Mouse (Mus musculus): Measurements from ENCODE around the gene Ano6. TPM values are rescaled to one million over a fixed set of nuclear protein-coding genes. Genes with fewer than 3 reads are reported as not detected.

Ano6 gene
- polyA plus RNA-seq, 1 experiment from 2014 or later = 52.3 TPM

DNA sequence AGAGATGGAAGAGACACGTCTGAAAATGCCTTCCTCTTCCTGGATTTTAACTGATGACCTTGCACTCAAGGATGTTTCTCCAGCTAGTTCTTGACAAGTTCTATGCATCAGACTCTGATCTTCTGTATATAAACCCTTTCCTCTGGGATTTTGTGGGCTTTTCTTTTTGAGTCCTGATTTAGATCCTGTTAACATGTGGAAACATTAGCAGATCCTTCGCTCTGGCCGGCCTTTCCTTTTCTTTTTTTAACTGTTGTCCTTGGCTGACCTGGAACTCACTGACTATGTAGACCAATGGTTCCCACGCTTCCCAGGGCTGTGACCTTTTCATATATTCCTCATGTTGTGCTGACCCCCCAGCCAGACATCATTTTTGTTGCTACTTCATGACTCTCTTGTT, 45.4 kb downstream of the Ano6 start:
- Histone ChIP-seq H3K4me2 (no peak overlapping the region), H3K9me3 (no peaks in the 10 kb centered on the region), H3K9ac (no peak overlapping the region), H3K36me3 (no peaks in the 10 kb centered on the region), H3K27ac (no peak overlapping the region), H3K4me1 (peaks cover 39% of the 10 kb centered on the region), H3K4me3 (no peak overlapping the region), H3K27me3 (no peaks in the 10 kb centered on the region)
- 62% methylated on average over 4 of the region's 4 CpGs for WGBS
- no peak for ATAC-seq (ENCODE audit: insufficient number of reproducible peaks, insufficient read depth, low FRiP score, low TSS enrichment, low read depth)

- no peak for ATAC-seq (ENCODE audit: insufficient number of reproducible peaks, insufficient read depth, low FRiP score, low TSS enrichment, low read depth)
- Histone ChIP-seq H3K27me3 (no peaks in the 10 kb centered on the region), H3K9me3 (no peaks in the 10 kb centered on the region), H3K36me3 (no peaks in the 10 kb centered on the region), H3K4me2 (no peak overlapping the region), H3K27ac (peak overlapping the region; percentile 40; the same call in 1 of the 2 replicates), H3K4me1 (peaks cover 39% of the 10 kb centered on the region), H3K9ac (no peak overlapping the region), H3K4me3 (no peak overlapping the region)
- 48% methylated on average over 13 of the region's 13 CpGs for WGBS
Measured at GRCm38 (mm10) chr15:95836646-95837434, 46.2 kb downstream of the Ano6 start.

GRCm38 (mm10) chr15:95837570-95837969, 46.9 kb downstream of the Ano6 start:
- no peak for ATAC-seq (ENCODE audit: insufficient number of reproducible peaks, insufficient read depth, low FRiP score, low TSS enrichment, low read depth)
- WGBS = 88% methylated on average over 1 of the region's 1 CpGs

DNA sequence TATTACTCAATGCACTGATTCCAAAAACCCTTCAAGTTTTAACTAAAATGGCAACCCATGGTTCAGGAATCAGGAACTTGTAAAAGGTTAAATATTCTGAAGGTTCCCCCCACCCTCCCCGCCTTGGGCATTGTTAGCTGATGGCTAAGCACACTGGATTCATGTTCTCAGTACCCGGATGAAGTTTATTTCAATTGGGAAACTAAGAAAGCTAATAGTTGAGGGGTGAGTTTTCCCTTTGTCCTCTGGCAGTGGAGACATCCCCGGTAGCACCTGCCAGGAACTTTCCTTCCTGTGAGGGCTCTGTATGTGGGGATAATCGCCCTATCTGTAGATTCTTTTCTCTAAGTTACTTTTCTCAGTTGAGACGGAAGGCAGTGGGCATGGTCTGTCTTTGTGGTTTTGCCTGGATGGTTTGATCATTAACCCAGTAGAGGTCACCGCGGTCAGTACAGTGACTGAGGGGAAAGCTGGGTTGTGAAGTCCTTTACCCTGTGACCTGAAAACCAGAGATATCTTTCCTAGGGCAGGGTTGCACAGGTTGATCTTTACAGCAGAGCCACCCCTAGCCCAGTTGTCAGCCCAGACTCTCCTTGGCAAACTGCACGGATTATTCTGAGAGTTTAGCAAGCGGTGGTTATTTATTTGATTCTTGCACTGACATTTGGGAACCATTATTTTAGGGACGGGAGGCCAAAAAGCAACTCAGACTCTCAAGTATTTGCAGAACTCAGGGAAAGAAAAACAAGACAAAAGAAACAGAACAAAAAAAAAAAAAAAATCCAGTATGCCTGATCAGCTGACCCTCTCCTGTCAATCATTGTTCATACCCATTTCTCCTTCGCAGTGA, 47.8 kb downstream of the Ano6 start:
- Histone ChIP-seq H3K9me3 (no peaks in the 10 kb centered on the region), H3K4me3 (no peak overlapping the region), H3K36me3 (no peaks in the 10 kb centered on the region), H3K4me1 (peaks cover 39% of the 10 kb centered on the region), H3K9ac (no peak overlapping the region), H3K27ac (peak overlapping the region; percentile 48; the same call in 1 of the 2 replicates), H3K27me3 (no peaks in the 10 kb centered on the region), H3K4me2 (no peak overlapping the region)
- WGBS = 55% methylated on average over 11 of the region's 11 CpGs
- ATAC-seq (ENCODE audit: insufficient number of reproducible peaks, insufficient read depth, low FRiP score, low TSS enrichment, low read depth) = no peak

More at GRCm38 (mm10) chr15:95837570-95837969, 46.9 kb downstream of the Ano6 start:
- Histone ChIP-seq H3K4me2 (no peak overlapping the region), H3K27me3 (no peaks in the 10 kb centered on the region), H3K9ac (no peak overlapping the region), H3K4me1 (peaks cover 39% of the 10 kb centered on the region), H3K36me3 (no peaks in the 10 kb centered on the region), H3K4me3 (no peak overlapping the region), H3K9me3 (no peaks in the 10 kb centered on the region), H3K27ac (no peak overlapping the region)

GRCm38 (mm10) chr15:95839789-95840188, 49.1 kb downstream of the Ano6 start:
- no peak overlapping the region for H3K4me3 ChIP-seq
- H3K4me1 ChIP-seq = peaks cover 51% of the 10 kb centered on the region
- H3K9me3 ChIP-seq = no peaks in the 10 kb centered on the region
- no peak for ATAC-seq (ENCODE audit: insufficient number of reproducible peaks, insufficient read depth, low FRiP score, low TSS enrichment, low read depth)
- H3K27me3 ChIP-seq = no peaks in the 10 kb centered on the region
- 69% methylated on average over 3 of the region's 3 CpGs for WGBS
- H3K9ac ChIP-seq = no peak overlapping the region
- H3K27ac ChIP-seq = no peak overlapping the region
- H3K36me3 ChIP-seq = no peaks in the 10 kb centered on the region
- H3K4me2 ChIP-seq = no peak overlapping the region

DNA sequence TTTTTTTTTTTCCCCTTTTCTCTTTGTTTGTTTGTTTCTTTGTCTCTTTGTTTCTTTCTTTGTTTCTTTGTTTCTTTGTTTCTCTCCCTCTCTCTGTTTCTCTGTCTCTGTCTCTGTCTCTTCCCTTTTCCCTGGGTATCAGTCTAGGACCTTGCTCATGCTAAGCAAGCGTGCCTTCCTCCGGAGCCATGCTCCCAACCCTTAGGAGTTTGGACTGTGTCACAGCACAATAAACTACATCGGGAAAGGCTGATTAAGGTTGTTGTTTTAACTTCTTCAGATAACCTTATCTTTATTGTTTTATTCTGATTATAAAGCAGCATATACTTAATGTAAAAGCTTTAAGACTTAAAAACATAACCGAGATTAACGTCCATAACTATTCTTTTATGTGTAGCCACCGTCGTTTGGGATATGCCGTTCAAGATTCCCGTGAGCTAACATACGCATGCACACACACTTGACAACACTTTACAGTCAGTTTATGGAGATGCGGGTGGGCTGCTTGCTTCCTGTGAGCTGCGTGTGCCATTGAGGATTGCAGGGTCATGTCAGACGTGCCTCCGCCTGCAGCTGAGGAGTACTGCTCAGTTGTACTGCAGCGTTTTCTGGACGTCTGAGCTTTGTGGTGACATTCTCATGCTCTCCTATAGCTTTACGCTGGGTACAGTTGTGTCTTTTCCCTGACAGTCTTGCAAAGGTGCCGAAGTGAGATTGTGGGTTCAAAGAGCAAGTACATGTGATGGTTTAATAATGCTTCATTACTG, 52.7 kb downstream of the Ano6 start:
- Histone ChIP-seq H3K4me1 (peaks cover 39% of the 10 kb centered on the region), H3K4me3 (no peak overlapping the region), H3K27me3 (no peaks in the 10 kb centered on the region), H3K27ac (no peak overlapping the region), H3K9ac (no peak overlapping the region), H3K4me2 (no peak overlapping the region), H3K9me3 (no peaks in the 10 kb centered on the region), H3K36me3 (no peaks in the 10 kb centered on the region)
- no peak for ATAC-seq (ENCODE audit: insufficient number of reproducible peaks, insufficient read depth, low FRiP score, low TSS enrichment, low read depth)
- 77% methylated on average over 18 of the region's 18 CpGs for WGBS

DNA sequence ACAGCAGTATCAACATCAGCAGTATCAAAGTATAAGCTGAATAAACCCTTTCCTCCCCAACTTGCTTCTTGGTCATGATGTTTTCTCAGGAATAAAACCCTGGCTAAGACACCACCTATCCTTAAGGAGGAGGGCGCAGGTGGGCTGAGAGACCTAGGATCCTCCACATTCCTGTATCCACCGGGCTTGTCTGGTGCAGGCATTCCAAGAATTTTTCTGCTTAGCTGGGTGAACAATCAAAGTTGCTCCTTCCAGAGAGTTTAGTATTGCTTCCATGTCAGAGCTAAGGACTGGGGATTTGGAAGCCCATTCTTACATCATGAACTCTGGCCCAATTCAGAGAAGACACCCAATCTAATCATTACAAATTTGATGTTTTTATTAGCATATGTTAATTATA, 53.8 kb downstream of the Ano6 start:
- Histone ChIP-seq H3K4me1 (peaks cover 40% of the 10 kb centered on the region), H3K9ac (no peak overlapping the region), H3K36me3 (no peaks in the 10 kb centered on the region), H3K4me2 (no peak overlapping the region), H3K4me3 (no peak overlapping the region), H3K27ac (no peak overlapping the region), H3K9me3 (no peaks in the 10 kb centered on the region), H3K27me3 (no peaks in the 10 kb centered on the region)
- WGBS = 34% methylated on average over 2 of the region's 2 CpGs
- ATAC-seq (ENCODE audit: insufficient number of reproducible peaks, insufficient read depth, low FRiP score, low TSS enrichment, low read depth) = no peak

DNA sequence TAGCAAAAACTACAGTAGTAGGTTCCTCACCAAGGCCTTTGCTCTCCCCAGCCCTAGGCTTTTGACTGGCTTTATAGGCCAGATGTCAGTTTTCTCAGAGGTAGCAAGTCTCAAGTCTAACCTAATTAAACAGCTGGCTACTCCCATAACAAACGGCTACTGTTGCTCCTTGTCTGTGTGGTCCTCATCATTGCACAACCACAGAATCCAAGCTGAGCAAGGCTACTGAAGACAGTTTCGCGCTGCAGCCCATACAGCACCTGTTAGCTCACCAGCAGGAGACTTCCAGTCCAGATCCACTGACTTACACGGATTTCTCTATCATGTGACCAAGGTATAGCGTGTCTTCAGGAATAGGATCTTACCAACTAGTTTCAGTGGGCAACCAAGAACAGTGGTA, 55.5 kb downstream of the Ano6 start:
- no peak overlapping the region for H3K4me3 ChIP-seq
- H3K4me1 ChIP-seq = peaks cover 49% of the 10 kb centered on the region
- no peak overlapping the region for H3K27ac ChIP-seq
- no peaks in the 10 kb centered on the region for H3K27me3 ChIP-seq
- ATAC-seq (ENCODE audit: insufficient number of reproducible peaks, insufficient read depth, low FRiP score, low TSS enrichment, low read depth) = no peak
- H3K9me3 ChIP-seq = no peaks in the 10 kb centered on the region
- no peak overlapping the region for H3K4me2 ChIP-seq
- no peaks in the 10 kb centered on the region for H3K36me3 ChIP-seq
- 72% methylated on average over 5 of the region's 5 CpGs for WGBS
- no peak overlapping the region for H3K9ac ChIP-seq

DNA sequence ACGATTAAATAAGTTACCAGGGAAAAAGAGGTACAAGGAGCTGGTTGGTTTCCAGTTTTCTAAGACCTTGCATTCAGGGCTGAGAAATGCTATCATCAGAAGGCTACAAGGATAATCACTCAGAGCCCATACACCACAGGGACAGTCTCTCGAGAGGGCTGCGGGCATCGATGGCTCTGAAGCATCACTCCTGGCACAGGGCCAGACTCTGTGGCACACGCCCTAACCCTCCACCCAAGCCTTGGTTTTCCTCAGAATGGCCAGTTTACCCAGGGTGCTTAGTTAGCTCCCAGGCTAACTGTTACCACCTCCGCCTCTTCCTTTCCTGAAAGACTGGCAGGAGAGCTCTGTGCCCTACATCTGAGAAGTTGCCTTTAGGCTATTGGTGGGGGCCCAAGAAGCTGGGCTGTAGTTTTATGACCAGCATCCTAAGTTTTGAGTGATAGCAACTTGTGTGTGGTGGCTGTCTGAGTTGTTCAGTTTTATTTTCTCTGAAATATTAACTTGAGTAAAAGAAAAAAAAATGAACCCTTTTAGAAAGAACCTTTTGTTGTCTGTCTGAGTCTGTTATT, 57.9 kb downstream of the Ano6 start:
- H3K27me3 ChIP-seq = no peaks in the 10 kb centered on the region
- H3K9me3 ChIP-seq = no peaks in the 10 kb centered on the region
- peaks cover 47% of the 10 kb centered on the region for H3K4me1 ChIP-seq
- H3K36me3 ChIP-seq = no peaks in the 10 kb centered on the region
- H3K4me3 ChIP-seq = no peak overlapping the region
- H3K4me2 ChIP-seq = no peak overlapping the region
- H3K27ac ChIP-seq = peak overlapping the region; percentile 88
- ATAC-seq (ENCODE audit: insufficient number of reproducible peaks, insufficient read depth, low FRiP score, low TSS enrichment, low read depth) = no peak
- H3K9ac ChIP-seq = no peak overlapping the region
- 44% methylated on average over 6 of the region's 6 CpGs for WGBS

GRCm38 (mm10) chr15:95849513-95850411, 59.1 kb downstream of the Ano6 start:
- peak overlapping the region; percentile 88 for H3K27ac ChIP-seq
- 69% methylated on average over 18 of the region's 18 CpGs for WGBS
- H3K4me2 ChIP-seq = 0 out of 2 replicates have a peak overlapping the region, but pooled peaks have one; percentile 7
- ATAC-seq (ENCODE audit: insufficient number of reproducible peaks, insufficient read depth, low FRiP score, low TSS enrichment, low read depth) = no peak
- no peak overlapping the region for H3K4me3 ChIP-seq
- no peaks in the 10 kb centered on the region for H3K36me3 ChIP-seq
- no peaks in the 10 kb centered on the region for H3K9me3 ChIP-seq
- H3K4me1 ChIP-seq = peaks cover 37% of the 10 kb centered on the region
- H3K9ac ChIP-seq = no peak overlapping the region
- H3K27me3 ChIP-seq = no peaks in the 10 kb centered on the region
